Mouse (Mus musculus) layer of hippocampus, adult 18-20 months (tissue): ENCODE data around the gene Tpi1. TPM values are rescaled to one million over a fixed set of nuclear protein-coding genes. Genes with fewer than 3 reads are reported as not detected.
A peak's percentile ranks its signal among the peaks of the same experiment; 100 is the strongest.

Experiments
- DNase-seq, 2 experiments: peaks; one replicate each; pipeline ENCODE4 v3.0.0; 2022; ENCODE audit warnings: low spot score in 2 of 2
- total RNA-seq, 2 experiments: library from RNA; stranded (reverse); gene quantifications; 2 replicates each; pipeline ENCODE4 v1.2.3; 2021

The Tpi1 gene
- total RNA-seq, 2 experiments from 2014 or later = 796 to 825 TPM

- no peak for DNase-seq
Measured at GRCm38 (mm10) chr6:124779984-124780416, 34.1 kb downstream of the Tpi1 start.

GRCm38 (mm10) chr6:124779222-124779983 is 34.7 kb downstream of the Tpi1 start, which contains the start of gene Lrrc23:
Lrrc23 (minus strand) TSS chr6:124779727.
- peak in 1 of 2 experiments; percentile 47 for DNase-seq

GRCm38 (mm10) chr6:124770511-124770910 is 43.6 kb downstream of the Tpi1 start:
- no peak for DNase-seq

- DNase-seq = no peak
Measured at GRCm38 (mm10) chr6:124770013-124770412, 44.1 kb downstream of the Tpi1 start.

- DNase-seq = peak in 1 of 2 experiments; percentile 84
Measured at GRCm38 (mm10) chr6:124769101-124769765, 44.9 kb downstream of the Tpi1 start, which contains the start of gene Eno2. Eno2 (minus strand) TSS chr6:124769673.

GRCm38 (mm10) chr6:124768704-124769044 is 45.4 kb downstream of the Tpi1 start:
- no peak for DNase-seq

- peak in 1 of 2 experiments; percentile 62 for DNase-seq
Measured at GRCm38 (mm10) chr6:124767920-124768703, 46.0 kb downstream of the Tpi1 start.

- no peak for DNase-seq
Measured at GRCm38 (mm10) chr6:124767536-124767919, 46.6 kb downstream of the Tpi1 start.

GRCm38 (mm10) chr6:124765951-124766350 is 48.1 kb downstream of the Tpi1 start:
- no peak for DNase-seq

Other genes with a start within 250 kb of the Tpi1 start
- under 1 TPM in 1 of 2 experiments, not detected in 1; 0.20 TPM for gene C1rb, start 244.0 kb downstream of the Tpi1 start, total RNA-seq
- under 1 TPM; 0.40 to 0.41 TPM for gene C1s2, start 178.2 kb downstream of the Tpi1 start, total RNA-seq
- gene Lpcat3, start 151.3 kb downstream of the Tpi1 start, total RNA-seq = 10 to 100 TPM; 25.2 to 29.2 TPM
- gene Emg1, start 102.1 kb downstream of the Tpi1 start, total RNA-seq = 10 to 100 TPM; 52.6 to 58.2 TPM
- 100 to 1,000 TPM; 115 to 123 TPM for gene Phb2, start 102.0 kb downstream of the Tpi1 start, total RNA-seq
- gene Ptpn6, start 75.6 kb downstream of the Tpi1 start, total RNA-seq = 1 to 10 TPM; 4.1 to 4.6 TPM
- 100 to 1,000 TPM; 358 to 368 TPM for gene Grcc10, start 72.9 kb downstream of the Tpi1 start, total RNA-seq
- not detected for gene Gm45234, start 58.3 kb downstream of the Tpi1 start, total RNA-seq
- gene Atn1, start 57.8 kb downstream of the Tpi1 start, total RNA-seq = 100 to 1,000 TPM; 161 to 181 TPM
- gene Eno2, start 44.6 kb downstream of the Tpi1 start, total RNA-seq = 1,000 to 10,000 TPM; 1,059 TPM
- 1 to 10 TPM; 2.7 to 4.7 TPM for gene Lrrc23, start 34.6 kb downstream of the Tpi1 start, total RNA-seq
- gene Spsb2, start 5.6 kb downstream of the Tpi1 start, total RNA-seq = 1 to 10 TPM; 4.5 to 5.1 TPM
- gene Usp5, start 15.2 kb upstream of the Tpi1 start, total RNA-seq = 100 to 1,000 TPM; 182 to 185 TPM
- gene Cdca3, start 15.3 kb upstream of the Tpi1 start, total RNA-seq = under 1 TPM; 0.52 to 0.53 TPM
- not detected for gene Gnb3, start 26.0 kb upstream of the Tpi1 start, total RNA-seq
- 10 to 100 TPM; 29.5 to 30.9 TPM for gene P3h3, start 43.5 kb upstream of the Tpi1 start, total RNA-seq
- 100 to 1,000 TPM; 183 to 187 TPM for gene Gpr162, start 49.7 kb upstream of the Tpi1 start, total RNA-seq
- under 1 TPM in 1 of 2 experiments, not detected in 1; 0.25 TPM for gene Cd4, start 73.9 kb upstream of the Tpi1 start, total RNA-seq
- gene Lag3, start 97.4 kb upstream of the Tpi1 start, total RNA-seq = 1 to 10 TPM; 2.6 to 3.6 TPM
- 1,000 to 10,000 TPM; 1,033 to 1,052 TPM for gene Ptms, start 105.8 kb upstream of the Tpi1 start, total RNA-seq
- gene Mlf2, start 117.1 kb upstream of the Tpi1 start, total RNA-seq = 100 to 1,000 TPM; 631 to 670 TPM
- 100 to 1,000 TPM; 154 to 161 TPM for gene Cops7a, start 151.2 kb upstream of the Tpi1 start, total RNA-seq
- 100 to 1,000 TPM; 168 to 191 TPM for gene Pianp, start 182.4 kb upstream of the Tpi1 start, total RNA-seq
- 10 to 100 TPM; 43.1 to 44.9 TPM for gene Zfp384, start 194.8 kb upstream of the Tpi1 start, total RNA-seq
- 10 to 100 TPM; 54.1 to 54.6 TPM for gene Ing4, start 225.5 kb upstream of the Tpi1 start, total RNA-seq
- 10 to 100 TPM; 15.7 to 17.7 TPM for gene Acrbp, start 235.4 kb upstream of the Tpi1 start, total RNA-seq